Mouse (Mus musculus) telencephalon, adult 2 months (tissue): Measurements from ENCODE around the gene Prdm16.

Experiments used
- DNase-seq: peaks from one replicate; pipeline ENCODE4 v3.0.0-alpha.2; 2011; ENCODE audit warnings: low read depth, low spot score

Gene Prdm16

DNA sequence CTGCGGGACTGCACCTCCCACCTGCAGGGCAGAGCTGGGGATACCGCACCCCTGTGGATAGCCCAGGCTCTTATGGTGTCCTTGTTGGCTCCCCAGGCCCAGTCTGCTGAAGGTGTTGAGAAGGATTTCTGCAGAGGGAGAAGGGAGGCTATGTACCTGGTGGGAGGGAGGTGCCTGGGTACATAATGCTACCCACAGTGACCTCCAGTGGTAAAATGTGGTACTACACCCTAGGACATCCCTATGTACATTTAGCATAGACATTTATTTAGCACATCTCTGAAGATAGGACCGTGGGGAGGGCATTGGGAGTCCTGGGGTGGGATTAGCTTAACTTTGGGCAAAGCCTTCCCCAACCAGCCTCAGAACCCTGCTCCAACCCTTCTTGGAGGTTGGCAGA, 363.7 kb downstream of the Prdm16 start:
- DNase-seq, result no peak

- DNase-seq, result no peak
These were observed 367.2 kb downstream of the Prdm16 start for GRCm38 (mm10) chr4:154269520-154269919.

DNA sequence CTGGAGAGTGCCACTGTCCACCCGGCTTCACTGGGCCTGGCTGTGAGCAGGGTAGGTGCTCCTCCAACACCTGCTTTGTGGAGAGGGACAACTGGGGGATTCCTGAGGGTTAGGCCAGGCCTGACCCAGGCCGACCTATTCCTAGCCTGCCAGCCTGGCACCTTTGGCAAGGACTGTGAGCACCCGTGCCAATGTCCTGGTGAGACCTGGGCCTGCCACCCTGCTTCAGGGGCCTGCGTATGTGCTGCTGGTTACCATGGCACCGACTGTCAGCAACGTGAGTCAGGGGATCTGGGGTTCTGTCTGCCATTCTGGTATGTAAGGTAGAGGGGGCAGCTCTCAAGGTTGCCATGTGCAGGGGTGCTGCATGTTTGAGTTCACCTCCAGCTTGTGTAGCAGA, 369.2 kb downstream of the Prdm16 start:
- DNase-seq, result no peak
